Mouse (Mus musculus): Measurements from ENCODE around the gene Lztfl1. TPM values are rescaled to one million over a fixed set of nuclear protein-coding genes. Genes with fewer than 3 reads are reported as not detected.
"Not testable (repeated sequence)": the region's sequence is repeated elsewhere in the genome, so short reads cannot be mapped to it uniquely, and the experiment has no call there.

The Lztfl1 gene
- 60.6 and 71.8 TPM in 2 replicates for polyA plus RNA-seq (2015; fragmentation: Nextera tagmentation; extraction: Ambion mirVana)

DNA sequence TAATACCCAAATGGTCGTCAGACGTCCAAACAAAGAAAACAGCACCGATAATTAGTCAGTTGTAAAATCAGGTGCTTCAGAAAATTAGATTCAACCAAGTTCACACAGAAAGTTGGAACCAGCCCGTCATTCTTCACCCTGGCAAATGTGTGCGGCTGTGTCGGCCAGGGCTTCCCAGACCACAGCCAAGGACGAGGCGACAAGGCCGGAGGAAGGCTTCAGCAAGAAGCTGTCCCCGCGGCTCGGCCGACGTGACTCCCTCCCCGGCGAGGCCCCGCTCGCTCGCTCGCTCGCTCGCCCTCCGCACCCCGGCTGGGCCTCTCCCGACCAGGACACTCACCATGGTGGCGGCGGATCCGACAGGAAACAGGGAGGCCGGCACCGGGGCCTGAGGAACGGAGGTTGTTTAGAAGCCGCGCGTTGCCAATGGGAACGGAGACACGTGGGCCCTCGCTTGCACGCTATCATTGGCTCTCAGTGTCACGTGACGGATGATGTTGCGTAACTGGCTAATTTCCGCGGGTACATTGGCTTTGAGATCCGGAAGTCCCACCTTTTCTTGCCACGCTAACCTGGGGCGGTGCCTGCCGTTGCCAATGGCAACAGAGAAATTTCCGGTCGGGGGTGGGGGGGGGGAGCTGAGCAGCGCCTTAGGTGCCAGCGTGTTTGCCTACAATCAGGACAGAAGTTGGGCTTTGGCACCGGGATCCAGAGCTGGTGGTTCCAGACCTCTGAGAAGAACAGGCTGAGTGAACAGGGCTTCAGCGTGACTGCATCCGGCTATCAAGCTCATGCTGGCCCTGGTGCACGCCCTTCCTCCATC is at the start of gene Lztfl1:
Gene Lztfl1 (minus strand): TSS at position 512 of the 823 bp plus-strand sequence.
- WGBS: under 1% methylated on average over 55 of the region's 55 CpGs
- peak; percentile 99 for ATAC-seq (ENCODE audit: insufficient number of reproducible peaks, low FRiP score, low TSS enrichment, low read depth)

GRCm38 (mm10) chr9:123766996-123767395 is 49.5 kb upstream of the Lztfl1 start:
- H3K9ac ChIP-seq: no peak overlapping the region
- no peak overlapping the region for H3K4me2 ChIP-seq (replicated peaks)
- H3K27me3 ChIP-seq: no peaks in the 10 kb centered on the region
- ATAC-seq (ENCODE audit: insufficient number of reproducible peaks, low FRiP score, low TSS enrichment, low read depth): no peak
- no peak overlapping the region for H3K4me3 ChIP-seq (replicated peaks)
- H3K9me3 ChIP-seq (replicated peaks): no peaks in the 10 kb centered on the region
- 81% methylated on average over 3 of the region's 3 CpGs for WGBS
- no peaks in the 10 kb centered on the region for H3K36me3 ChIP-seq
- H3K27ac ChIP-seq (replicated peaks): no peak overlapping the region
- H3K4me1 ChIP-seq: 0 out of 2 replicates have a peak, but pooled peaks cover 9% of the 10 kb centered on the region

More for the DNA sequence above, at the start of gene Lztfl1:
- peaks cover 6% of the 10 kb centered on the region for H3K4me1 ChIP-seq
- peak within 1 kb of the TSS; percentile 89 for H3K27ac ChIP-seq (replicated peaks)
- peak within 1 kb of the TSS; percentile 63 for H3K4me2 ChIP-seq (replicated peaks)
- H3K27me3 ChIP-seq: no peaks in the 10 kb centered on the region
- no peaks in the 10 kb centered on the region for H3K36me3 ChIP-seq
- H3K9ac ChIP-seq: peak within 1 kb of the TSS; percentile 91
- no peaks in the 10 kb centered on the region for H3K9me3 ChIP-seq (replicated peaks)
- H3K4me3 ChIP-seq (replicated peaks): peak within 1 kb of the TSS; percentile 97

DNA sequence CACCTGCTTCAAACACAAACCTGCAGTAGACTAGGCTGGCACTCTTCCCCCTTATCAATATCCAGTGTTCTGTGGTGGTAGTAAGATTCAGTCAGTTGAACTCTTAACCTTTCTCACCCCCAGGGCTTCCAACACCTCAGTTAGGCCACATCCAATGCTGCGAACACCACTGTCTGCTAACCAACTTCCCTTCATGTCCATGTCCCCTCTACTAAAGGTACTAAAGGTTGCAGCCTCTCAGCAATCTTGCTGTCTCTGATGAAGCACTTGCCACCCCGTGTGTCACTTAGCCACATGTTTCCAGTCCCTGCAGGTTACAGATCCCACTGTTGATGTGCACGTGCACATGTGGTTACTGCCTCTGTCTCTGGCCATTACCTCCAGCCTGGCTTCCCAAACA is 46.3 kb upstream of the Lztfl1 start:
- WGBS: 75% methylated on average over 3 of the region's 3 CpGs
- Histone ChIP-seq H3K27ac (replicated peaks) (no peak overlapping the region), H3K4me3 (replicated peaks) (no peak overlapping the region), H3K27me3 (no peaks in the 10 kb centered on the region), H3K9me3 (replicated peaks) (no peaks in the 10 kb centered on the region), H3K9ac (no peak overlapping the region), H3K4me1 (0 out of 2 replicates have a peak, but pooled peaks cover 4% of the 10 kb centered on the region), H3K4me2 (replicated peaks) (no peak overlapping the region), H3K36me3 (no peaks in the 10 kb centered on the region)
- ATAC-seq (ENCODE audit: insufficient number of reproducible peaks, low FRiP score, low TSS enrichment, low read depth): no peak

- no peak overlapping the region for H3K4me2 ChIP-seq (replicated peaks)
- 0 out of 2 replicates have a peak, but pooled peaks cover 4% of the 10 kb centered on the region for H3K4me1 ChIP-seq
- no peaks in the 10 kb centered on the region for H3K36me3 ChIP-seq
- no peaks in the 10 kb centered on the region for H3K27me3 ChIP-seq
- no peak overlapping the region for H3K4me3 ChIP-seq (replicated peaks)
- no peaks in the 10 kb centered on the region for H3K9me3 ChIP-seq (replicated peaks)
- H3K27ac ChIP-seq (replicated peaks): no peak overlapping the region
- 64% methylated on average over 4 of the region's 4 CpGs for WGBS
- no peak overlapping the region for H3K9ac ChIP-seq
- no peak for ATAC-seq (ENCODE audit: insufficient number of reproducible peaks, low FRiP score, low TSS enrichment, low read depth)
Observed at GRCm38 (mm10) chr9:123762886-123763285, 45.4 kb upstream of the Lztfl1 start.

DNA sequence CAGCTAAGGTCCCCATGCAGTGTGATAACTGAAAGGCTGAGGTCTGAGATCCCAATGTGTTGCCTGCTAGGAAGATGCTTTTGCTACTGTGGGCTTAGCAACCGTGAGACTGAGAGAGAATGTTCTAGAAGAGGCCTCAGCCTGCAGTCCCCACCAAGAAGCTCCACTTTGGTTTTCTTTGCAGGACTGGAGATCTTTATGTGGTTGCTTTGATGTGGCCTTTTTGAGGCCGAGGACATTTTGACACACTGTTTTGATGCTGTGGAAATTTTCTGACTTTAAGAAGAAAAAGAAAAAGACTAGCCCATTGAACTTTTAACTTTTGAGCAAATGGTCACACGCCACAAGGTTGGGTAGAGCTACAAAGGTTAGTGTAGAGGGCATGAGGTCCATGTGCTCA is 43.3 kb upstream of the Lztfl1 start:
- 64% methylated on average over 3 of the region's 3 CpGs for WGBS
- Histone ChIP-seq H3K4me1 (0 out of 2 replicates have a peak, but pooled peaks cover 4% of the 10 kb centered on the region), H3K9ac (no peak overlapping the region), H3K27ac (replicated peaks) (no peak overlapping the region), H3K27me3 (no peaks in the 10 kb centered on the region), H3K9me3 (replicated peaks) (no peaks in the 10 kb centered on the region), H3K4me2 (replicated peaks) (no peak overlapping the region), H3K4me3 (replicated peaks) (no peak overlapping the region), H3K36me3 (no peaks in the 10 kb centered on the region)
- no peak for ATAC-seq (ENCODE audit: insufficient number of reproducible peaks, low FRiP score, low TSS enrichment, low read depth)

GRCm38 (mm10) chr9:123758645-123759044 is 41.1 kb upstream of the Lztfl1 start:
- Histone ChIP-seq H3K9ac (no peak overlapping the region), H3K27ac (replicated peaks) (no peak overlapping the region), H3K4me2 (replicated peaks) (no peak overlapping the region), H3K27me3 (no peaks in the 10 kb centered on the region), H3K36me3 (no peaks in the 10 kb centered on the region), H3K9me3 (replicated peaks) (no peaks in the 10 kb centered on the region), H3K4me3 (replicated peaks) (no peak overlapping the region), H3K4me1 (0 out of 2 replicates have a peak, but pooled peaks cover 4% of the 10 kb centered on the region)
- WGBS: 76% methylated on average over 4 of the region's 4 CpGs
- ATAC-seq (ENCODE audit: insufficient number of reproducible peaks, low FRiP score, low TSS enrichment, low read depth): no peak

GRCm38 (mm10) chr9:123758156-123758555 is 40.7 kb upstream of the Lztfl1 start:
- H3K36me3 ChIP-seq: no peaks in the 10 kb centered on the region
- no peaks in the 10 kb centered on the region for H3K9me3 ChIP-seq (replicated peaks)
- no peak overlapping the region for H3K4me2 ChIP-seq (replicated peaks)
- no peak overlapping the region for H3K4me3 ChIP-seq (replicated peaks)
- ATAC-seq (ENCODE audit: insufficient number of reproducible peaks, low FRiP score, low TSS enrichment, low read depth): no peak
- WGBS: 76% methylated on average over 1 of the region's 1 CpGs
- no peak overlapping the region for H3K27ac ChIP-seq (replicated peaks)
- H3K4me1 ChIP-seq: 0 out of 2 replicates have a peak, but pooled peaks cover 4% of the 10 kb centered on the region
- H3K9ac ChIP-seq: no peak overlapping the region
- H3K27me3 ChIP-seq: no peaks in the 10 kb centered on the region

GRCm38 (mm10) chr9:123757326-123757725 is 39.8 kb upstream of the Lztfl1 start:
- no peaks in the 10 kb centered on the region for H3K4me1 ChIP-seq
- H3K27ac ChIP-seq (replicated peaks): no peak overlapping the region
- H3K9me3 ChIP-seq (replicated peaks): no peaks in the 10 kb centered on the region
- H3K9ac ChIP-seq: no peak overlapping the region
- WGBS: 39% methylated on average over 2 of the region's 2 CpGs
- H3K4me2 ChIP-seq (replicated peaks): no peak overlapping the region
- no peak overlapping the region for H3K4me3 ChIP-seq (replicated peaks)
- no peaks in the 10 kb centered on the region for H3K36me3 ChIP-seq
- H3K27me3 ChIP-seq: no peaks in the 10 kb centered on the region
- no peak for ATAC-seq (ENCODE audit: insufficient number of reproducible peaks, low FRiP score, low TSS enrichment, low read depth)

DNA sequence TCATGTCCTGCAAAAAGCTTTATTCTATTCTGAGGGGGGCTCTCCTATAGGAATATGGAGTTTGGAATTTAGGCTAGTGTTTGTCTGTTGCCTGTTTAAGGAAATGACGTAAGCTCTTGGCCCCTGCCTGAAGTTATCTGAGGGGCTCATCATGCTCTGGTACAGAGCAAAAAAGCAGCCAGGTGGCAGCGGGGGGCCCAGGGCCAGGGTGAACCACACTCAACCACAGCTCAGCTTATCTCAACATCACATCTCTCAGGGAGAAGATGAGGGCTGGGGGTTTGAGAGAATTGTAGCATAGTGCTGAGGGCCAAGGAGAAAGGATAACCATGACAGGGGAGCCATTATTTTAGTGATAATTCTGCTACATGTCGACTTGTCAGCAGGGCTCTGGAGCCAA is 39.3 kb upstream of the Lztfl1 start:
- Histone ChIP-seq H3K9ac (no peak overlapping the region), H3K9me3 (replicated peaks) (no peaks in the 10 kb centered on the region), H3K27ac (replicated peaks) (no peak overlapping the region), H3K27me3 (no peaks in the 10 kb centered on the region), H3K4me1 (no peaks in the 10 kb centered on the region), H3K4me3 (replicated peaks) (no peak overlapping the region), H3K4me2 (replicated peaks) (no peak overlapping the region), H3K36me3 (no peaks in the 10 kb centered on the region)
- WGBS: 67% methylated on average over 3 of the region's 3 CpGs
- no peak for ATAC-seq (ENCODE audit: insufficient number of reproducible peaks, low FRiP score, low TSS enrichment, low read depth)

- no peak overlapping the region for H3K4me3 ChIP-seq (replicated peaks)
- 84% methylated on average over 4 of the region's 4 CpGs for WGBS
- no peak for ATAC-seq (ENCODE audit: insufficient number of reproducible peaks, low FRiP score, low TSS enrichment, low read depth)
Observed at GRCm38 (mm10) chr9:123754333-123754732, 36.8 kb upstream of the Lztfl1 start.

DNA sequence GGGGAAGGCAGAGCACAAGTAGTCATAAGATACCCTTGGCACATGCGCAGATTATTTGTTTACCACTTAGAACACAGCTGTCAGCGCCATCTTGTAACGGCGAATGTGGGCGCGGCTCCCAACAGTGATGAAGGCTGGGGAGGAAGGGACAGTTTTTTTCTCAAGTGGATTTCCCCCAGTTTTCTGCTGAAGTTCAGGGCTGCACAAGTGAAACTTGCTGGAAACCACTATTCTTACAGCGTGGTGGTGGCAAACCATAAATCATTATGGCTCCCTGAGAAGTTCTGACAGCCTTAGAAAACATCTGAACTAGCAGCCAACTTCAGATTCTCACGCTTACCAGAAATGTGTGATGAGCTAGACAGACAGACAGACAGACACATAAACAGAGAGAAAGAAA is 32.2 kb upstream of the Lztfl1 start:
- not testable (repeated sequence) for H3K9ac ChIP-seq; H3K27me3 ChIP-seq; H3K27ac ChIP-seq (replicated peaks); H3K4me1 ChIP-seq; H3K36me3 ChIP-seq; H3K9me3 ChIP-seq (replicated peaks); ATAC-seq (ENCODE audit: insufficient number of reproducible peaks, low FRiP score, low TSS enrichment, low read depth); H3K4me2 ChIP-seq (replicated peaks); H3K4me3 ChIP-seq (replicated peaks)
- WGBS: 93% methylated on average over 8 of the region's 8 CpGs

More at GRCm38 (mm10) chr9:123754333-123754732, 36.8 kb upstream of the Lztfl1 start:
- H3K36me3 ChIP-seq: no peaks in the 10 kb centered on the region
- no peaks in the 10 kb centered on the region for H3K9me3 ChIP-seq (replicated peaks)
- H3K4me2 ChIP-seq (replicated peaks): no peak overlapping the region
- H3K27ac ChIP-seq (replicated peaks): no peak overlapping the region
- no peaks in the 10 kb centered on the region for H3K27me3 ChIP-seq
- H3K4me1 ChIP-seq: no peaks in the 10 kb centered on the region
- no peak overlapping the region for H3K9ac ChIP-seq
